Comparison of ENCODE assay signal across 7 mouse cellular contexts in the genomic region with DNA sequence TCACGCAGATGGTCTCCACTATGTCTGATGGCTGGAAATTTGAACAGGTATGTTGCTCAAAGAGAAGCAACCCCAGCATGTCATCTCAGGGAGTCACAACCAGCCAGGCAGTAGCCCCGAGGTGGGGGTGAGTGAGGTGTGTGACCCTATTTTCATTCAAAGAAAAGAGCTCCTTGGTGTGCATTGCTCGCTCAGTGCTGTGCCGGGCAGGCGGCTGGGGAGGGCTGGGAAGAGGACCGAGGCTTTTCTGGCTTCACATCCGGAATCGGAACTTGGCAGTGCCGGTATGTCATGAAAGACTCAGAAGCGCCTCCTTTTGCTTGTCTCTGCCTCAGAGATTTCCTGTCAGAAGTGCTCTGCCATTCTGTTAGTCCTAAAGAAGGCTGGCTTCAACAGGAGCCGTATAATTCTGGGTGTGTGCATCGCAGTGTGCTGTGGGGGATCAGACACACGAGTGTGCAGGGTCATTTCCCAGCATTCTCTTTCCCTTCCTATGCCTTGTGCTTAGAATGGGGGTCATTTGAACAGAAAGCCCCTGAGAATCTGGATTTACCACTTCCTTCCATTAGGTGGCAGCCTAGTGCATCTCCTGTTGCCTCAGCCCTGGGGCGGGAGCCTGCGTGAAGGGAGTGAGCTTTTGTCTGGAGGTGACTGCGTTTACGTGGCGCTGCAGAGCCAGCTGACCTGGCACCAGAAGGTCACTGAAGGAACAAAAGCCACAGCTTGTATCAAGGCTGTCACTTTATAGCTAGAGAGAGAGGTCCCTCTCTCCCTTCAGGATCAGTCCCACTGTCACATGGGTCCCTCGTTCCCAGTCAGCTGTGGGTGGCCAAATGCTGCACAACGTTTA. TPM values are rescaled to one million over a fixed set of nuclear protein-coding genes. Genes with fewer than 3 reads are reported as not detected.
DNase-seq lines count a peak whose midpoint lies in the region; ATAC-seq lines count a peak whose summit lies in the region.

No protein-coding gene starts in this region.

- H3K4me1 ChIP-seq in hindbrain, embryonic 12.5 days: peaks cover 7% of the 10 kb centered on the region; the same call in 1 of the 2 replicates

- H3K9ac ChIP-seq in hindbrain, embryonic 12.5 days: 0 out of 2 replicates have a peak overlapping the region, but pooled peaks have one; percentile 39

- peak; percentile 52; the same call in 1 of the 2 replicates for ATAC-seq in hindbrain, embryonic 12.5 days (ENCODE audit: low FRiP score)

- peak; percentile 94 for DNase-seq in ZHBTc4 (ENCODE audit: low read depth, low spot score)
- peak; percentile 83 for DNase-seq in cerebellum, adult 9-11 months
- peak; percentile 57 to 66 for DNase-seq in frontal cortex, postnatal 10 days (ENCODE audit: low spot score in 2 of 2)
- peak; percentile 75 to 80 for DNase-seq in layer of hippocampus, postnatal 10 days (ENCODE audit: low spot score in 2 of 2)
- DNase-seq in lung, postnatal 14 days: peak; percentile 74
- peak; percentile 92 for DNase-seq in retina, postnatal 1 day

- peak overlapping the region; percentile 29 for H3K4me2 ChIP-seq in hindbrain, embryonic 12.5 days (replicated peaks)

- WGBS in hindbrain, embryonic 12.5 days: 31% methylated on average over 20 of the region's 20 CpGs

- no peaks in the 10 kb centered on the region for H3K9me3 ChIP-seq in hindbrain, embryonic 12.5 days (replicated peaks)

- H3K27ac ChIP-seq in hindbrain, embryonic 12.5 days: peak overlapping the region; percentile 37; the same call in 1 of the 2 replicates

- H3K27me3 ChIP-seq in hindbrain, embryonic 12.5 days: no peaks in the 10 kb centered on the region

- H3K36me3 ChIP-seq in hindbrain, embryonic 12.5 days: peaks cover 76% of the 10 kb centered on the region

- H3K4me3 ChIP-seq in hindbrain, embryonic 12.5 days: no peak overlapping the region

RNA-seq across cellular contexts. Expression of a gene that starts 7.8 kb away (rescaled TPM):
- 30.0 and 33.0 TPM in 2 replicates for polyA plus RNA-seq in hindbrain, embryonic 12.5 days (2016; fragmentation: Nextera tagmentation; extraction: Ambion mirVana)
- total RNA-seq in layer of hippocampus, postnatal 10 days (2021): 10 to 100 TPM; 57.6 to 66.7 TPM

RNA-seq across cellular contexts. Expression of a gene that starts 7.9 kb away (rescaled TPM):
- polyA plus RNA-seq in hindbrain, embryonic 12.5 days (2016; fragmentation: Nextera tagmentation; extraction: Ambion mirVana): 810 and 835 TPM in 2 replicates
- total RNA-seq in layer of hippocampus, postnatal 10 days (2021): 100 to 1,000 TPM; 406 to 440 TPM

RNA-seq across cellular contexts. Expression of a gene that starts 12.6 kb away (rescaled TPM):
- 0.20 TPM in 1 of 2 replicates, not detected in the other for polyA plus RNA-seq in hindbrain, embryonic 12.5 days (2016; fragmentation: Nextera tagmentation; extraction: Ambion mirVana)
- total RNA-seq in layer of hippocampus, postnatal 10 days (2021): under 1 TPM in 1 of 2 experiments, not detected in 1; 0.18 TPM

RNA-seq across cellular contexts. Expression of a gene that starts 24.2 kb away (rescaled TPM):
- polyA plus RNA-seq in hindbrain, embryonic 12.5 days (2016; fragmentation: Nextera tagmentation; extraction: Ambion mirVana): 180 and 190 TPM in 2 replicates
- 10 to 100 TPM; 86.3 to 96.3 TPM for total RNA-seq in layer of hippocampus, postnatal 10 days (2021)

RNA-seq across cellular contexts. Expression of a gene that starts 34.6 kb away (rescaled TPM):
- polyA plus RNA-seq in hindbrain, embryonic 12.5 days (2016; fragmentation: Nextera tagmentation; extraction: Ambion mirVana): not detected in 2 replicates
- not detected for total RNA-seq in layer of hippocampus, postnatal 10 days (2021)
